Mouse (Mus musculus) 3T3-L1 (cell line): ENCODE results near the gene Slc22a6.

Experiments used
- DNase-seq: peaks from one replicate; pipeline ENCODE4 v3.0.0-alpha.2; 2015; ENCODE audit warnings: low read depth, low spot score

The Slc22a6 gene

DNA sequence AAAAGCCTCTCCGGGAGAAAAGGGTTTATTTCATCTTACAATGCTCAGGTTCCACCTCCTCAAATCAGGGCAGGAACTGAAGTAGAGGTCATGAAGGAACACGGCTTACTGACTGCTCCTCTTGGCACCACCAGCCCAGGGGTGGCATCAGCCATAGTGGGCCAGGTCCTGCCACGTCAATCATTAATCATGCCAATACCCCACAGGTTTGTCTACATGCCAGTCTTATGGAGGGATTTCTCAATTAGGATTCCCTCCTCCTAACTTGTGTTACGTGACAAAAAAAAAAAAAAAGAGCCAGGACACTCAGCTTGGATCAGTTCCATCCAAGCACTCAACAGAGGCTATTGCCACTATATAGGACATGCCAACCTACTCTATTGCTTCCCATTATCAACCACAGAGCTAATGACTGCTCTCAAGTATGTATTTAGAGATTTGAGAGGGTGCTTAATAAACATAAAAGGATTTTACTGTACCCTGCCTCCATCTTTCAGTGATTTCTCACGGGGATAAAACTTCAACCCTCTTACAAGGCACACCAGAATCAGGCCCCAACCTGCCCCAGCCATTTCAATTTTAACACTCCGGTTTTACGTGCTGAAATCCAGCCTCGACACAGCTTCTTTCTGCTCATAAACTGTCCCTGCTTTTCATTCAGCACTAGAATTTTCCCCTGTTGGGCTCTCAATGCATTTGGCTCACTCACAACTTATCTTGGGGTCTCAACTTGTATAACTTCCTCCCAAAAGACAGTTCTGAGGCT lies 6.3 kb upstream of the Slc22a6 start:
- DNase-seq: no peak

DNA sequence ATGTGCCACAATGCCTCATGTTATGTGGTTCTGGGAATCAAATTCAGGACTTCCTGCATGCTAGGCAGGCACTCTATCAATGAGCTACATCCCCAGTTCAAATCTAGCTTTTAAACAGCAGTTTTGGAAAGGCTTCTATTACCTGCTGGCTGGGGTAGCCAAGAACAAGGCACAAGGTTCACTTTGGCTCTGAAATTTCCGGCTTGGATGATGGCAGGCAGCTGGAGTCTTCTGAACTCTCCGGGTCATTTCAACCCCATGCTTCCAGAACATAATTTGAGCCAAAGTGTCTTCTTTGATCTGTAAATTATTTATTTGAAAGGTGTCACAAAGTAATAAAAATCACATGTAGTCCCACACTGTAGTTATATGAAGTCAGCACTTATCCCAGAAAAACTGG lies 4.7 kb upstream of the Slc22a6 start:
- DNase-seq: no peak

DNA sequence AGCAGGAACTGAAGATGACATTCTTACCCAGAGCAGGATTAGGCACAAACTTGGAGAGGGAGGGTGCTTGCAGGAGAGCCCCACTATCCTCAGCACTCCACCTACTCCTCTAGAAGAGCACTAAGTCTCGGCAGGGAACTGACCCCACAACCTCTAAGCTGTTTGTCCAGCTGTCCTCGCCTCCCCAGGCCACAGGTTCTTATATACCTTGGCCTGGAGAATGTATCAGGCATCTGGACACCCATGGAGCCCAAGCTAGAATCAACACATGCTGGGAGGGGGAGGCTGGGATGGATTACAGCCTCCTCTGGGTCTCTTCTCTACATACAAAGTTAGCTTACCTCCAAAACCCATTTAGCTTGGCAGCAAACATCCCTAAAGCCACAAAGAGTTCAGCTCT lies 3.5 kb upstream of the Slc22a6 start:
- no peak for DNase-seq

DNA sequence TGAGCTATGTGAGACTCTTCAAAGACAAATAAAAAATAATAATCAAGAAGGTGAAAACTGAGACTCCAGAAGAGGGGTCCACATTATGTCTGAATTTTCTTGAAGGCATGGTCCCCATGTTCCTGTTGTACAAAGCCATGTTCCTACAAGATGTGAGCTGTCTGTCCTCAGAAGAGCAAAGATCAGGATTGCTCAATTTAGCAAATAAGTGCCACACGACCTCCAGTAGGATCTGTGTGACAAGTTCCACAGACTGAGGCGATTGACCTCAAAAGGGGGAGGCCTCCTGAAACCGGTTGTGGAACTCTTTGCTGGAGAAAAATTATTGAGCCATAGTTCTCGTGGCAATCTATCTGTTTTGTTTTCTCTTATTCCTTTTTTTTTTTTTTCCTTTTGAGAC lies 1.5 kb upstream of the Slc22a6 start:
- no peak for DNase-seq

DNA sequence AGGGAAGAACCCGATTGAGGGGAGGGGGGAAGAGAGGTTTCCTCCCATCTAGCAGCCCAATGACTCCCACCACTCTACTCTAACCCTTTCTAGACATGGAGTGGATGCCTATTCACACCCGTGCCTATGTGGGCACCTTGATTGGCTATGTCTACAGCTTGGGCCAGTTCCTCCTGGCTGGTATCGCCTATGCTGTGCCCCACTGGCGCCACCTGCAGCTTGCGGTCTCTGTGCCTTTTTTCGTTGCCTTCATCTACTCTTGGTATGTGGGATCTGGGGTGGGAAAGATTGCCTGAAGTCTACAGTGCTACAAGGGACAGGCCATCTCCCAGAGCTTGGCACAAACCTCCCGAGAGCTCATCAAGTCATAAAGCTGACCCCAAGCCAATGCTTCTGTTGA lies 3.3 kb downstream of the Slc22a6 start:
- no peak for DNase-seq

DNA sequence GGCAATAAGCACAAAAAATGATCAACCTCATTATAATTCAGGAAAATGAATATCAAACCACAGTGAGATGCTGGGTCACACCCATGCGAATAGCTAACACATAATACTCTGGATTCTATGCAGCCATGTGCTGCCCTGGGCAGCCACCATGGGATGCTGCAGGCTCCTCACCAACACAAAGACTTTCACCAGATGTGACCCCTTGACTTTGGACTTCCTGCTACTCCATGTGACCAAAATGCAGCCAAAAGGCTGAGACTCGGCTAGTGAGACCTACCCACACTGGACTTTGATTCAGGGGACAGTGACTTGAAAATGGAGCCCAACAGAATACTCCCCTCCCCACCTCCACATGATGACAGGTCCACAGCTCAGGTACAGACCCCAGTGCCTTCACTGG lies 12.4 kb downstream of the Slc22a6 start:
- no peak for DNase-seq

DNA sequence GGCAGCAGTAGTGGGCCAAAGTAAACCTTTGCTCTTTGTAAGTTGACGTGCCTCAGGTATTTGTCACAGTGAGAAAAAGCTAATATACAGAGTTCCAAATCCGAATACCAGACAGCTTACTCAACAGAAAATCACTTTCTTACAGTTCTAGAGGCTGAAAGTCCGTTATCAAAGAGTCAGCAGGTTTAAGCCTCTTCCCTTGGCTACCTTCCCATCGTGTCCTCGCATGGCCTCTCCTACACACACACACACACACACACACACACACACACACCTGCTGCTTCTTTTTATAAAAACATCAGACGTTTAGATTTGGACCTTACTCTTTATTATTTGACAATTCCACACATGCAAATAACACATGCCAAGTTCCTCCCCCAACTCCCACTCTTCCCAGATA lies 13.0 kb downstream of the Slc22a6 start:
- DNase-seq: no peak

DNA sequence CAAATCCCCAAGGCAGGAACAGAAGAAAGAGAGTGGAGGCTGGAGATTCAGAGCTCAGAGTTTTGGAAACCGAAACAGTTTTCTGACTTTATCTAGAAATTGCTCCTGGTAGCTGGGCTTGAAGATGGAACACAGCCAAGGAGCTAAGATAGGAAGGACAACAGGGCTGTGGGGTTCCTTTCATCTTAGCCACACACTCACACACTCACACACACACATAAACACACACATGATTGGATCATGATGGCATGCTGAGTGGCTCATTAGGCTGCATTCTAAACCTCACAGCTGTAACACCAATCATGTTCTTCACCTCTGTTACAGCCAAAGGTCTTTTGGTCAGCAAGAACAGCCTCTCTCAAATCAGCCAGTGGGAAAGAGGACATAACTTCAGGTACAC lies 14.2 kb downstream of the Slc22a6 start:
- no peak for DNase-seq

DNA sequence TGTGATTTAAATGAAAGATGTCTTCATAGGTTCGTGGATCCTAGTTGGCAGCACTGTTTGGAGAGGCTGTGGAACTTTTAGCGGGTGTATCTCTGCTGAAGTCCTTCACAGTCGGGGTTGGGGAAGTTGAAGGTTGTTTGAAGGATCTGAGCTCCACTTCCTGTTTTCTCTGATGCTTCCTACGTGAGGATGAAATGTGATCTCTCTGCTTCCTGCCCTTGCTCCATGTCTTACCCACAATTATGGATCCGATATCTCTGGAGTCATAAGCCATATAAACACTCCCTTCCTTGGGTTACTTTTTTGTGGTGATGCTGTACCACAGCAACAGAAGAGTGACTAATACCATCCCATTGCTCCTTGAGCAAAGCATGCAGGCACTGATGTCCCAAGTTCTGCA lies 24.2 kb downstream of the Slc22a6 start:
- DNase-seq: no peak

DNA sequence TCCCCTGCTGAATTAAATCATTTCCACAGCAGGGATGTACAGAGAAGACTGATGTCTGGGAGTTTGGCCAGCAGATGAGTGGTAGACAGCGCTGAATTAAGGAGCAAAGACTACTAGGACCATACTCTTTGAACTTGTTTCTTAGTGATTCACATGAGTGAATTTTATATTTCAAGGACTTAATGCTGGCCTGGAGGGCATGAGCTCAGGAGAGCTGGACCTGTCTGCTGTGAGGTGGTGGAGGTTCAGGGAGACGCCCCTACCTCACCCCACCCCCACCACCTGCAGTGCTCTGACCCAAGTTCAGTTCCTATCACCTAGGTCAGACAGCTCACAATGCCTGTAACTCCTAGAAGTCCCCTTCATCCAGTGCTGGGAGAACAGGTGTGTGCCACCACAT lies 28.6 kb downstream of the Slc22a6 start:
- no peak for DNase-seq

DNA sequence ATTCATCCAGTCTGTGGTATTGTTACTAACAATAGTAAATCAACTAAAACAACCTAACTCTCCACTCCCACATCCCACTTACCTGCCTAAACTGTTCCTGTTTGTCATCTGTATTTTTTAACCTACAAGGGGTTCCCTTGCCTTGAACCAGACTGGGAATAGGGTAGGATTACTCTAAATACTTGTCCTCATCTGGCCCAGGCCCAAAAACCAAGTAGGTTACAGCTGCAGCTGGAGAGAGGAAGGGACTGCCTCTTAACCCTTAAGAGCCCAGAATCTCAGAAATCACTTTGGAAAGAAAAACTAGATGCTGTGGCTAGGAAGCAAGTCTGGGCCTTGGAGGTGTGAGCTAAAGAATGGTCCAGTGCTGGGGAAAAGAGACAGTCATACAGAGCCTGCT lies 38.0 kb downstream of the Slc22a6 start:
- no peak for DNase-seq

DNA sequence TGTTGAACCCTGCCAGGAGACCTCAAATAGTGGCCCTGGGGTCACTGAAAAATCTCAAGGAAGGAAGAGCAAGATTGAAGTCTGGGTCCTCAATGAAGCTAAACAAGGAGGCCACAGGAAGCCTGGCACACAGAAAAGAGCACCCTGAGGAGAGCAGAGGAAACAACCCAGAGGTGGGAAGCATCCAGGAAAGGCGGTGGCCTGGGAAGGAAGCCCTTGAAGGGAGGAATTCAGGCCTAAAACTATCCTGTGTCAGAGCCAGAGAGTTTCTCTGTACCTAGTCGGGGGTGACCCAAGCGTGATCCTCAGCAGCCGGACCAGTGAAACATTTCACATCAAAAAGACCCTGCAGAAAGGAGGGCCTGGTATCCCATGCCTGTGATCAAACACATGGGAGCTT lies 38.5 kb downstream of the Slc22a6 start:
- no peak for DNase-seq

DNA sequence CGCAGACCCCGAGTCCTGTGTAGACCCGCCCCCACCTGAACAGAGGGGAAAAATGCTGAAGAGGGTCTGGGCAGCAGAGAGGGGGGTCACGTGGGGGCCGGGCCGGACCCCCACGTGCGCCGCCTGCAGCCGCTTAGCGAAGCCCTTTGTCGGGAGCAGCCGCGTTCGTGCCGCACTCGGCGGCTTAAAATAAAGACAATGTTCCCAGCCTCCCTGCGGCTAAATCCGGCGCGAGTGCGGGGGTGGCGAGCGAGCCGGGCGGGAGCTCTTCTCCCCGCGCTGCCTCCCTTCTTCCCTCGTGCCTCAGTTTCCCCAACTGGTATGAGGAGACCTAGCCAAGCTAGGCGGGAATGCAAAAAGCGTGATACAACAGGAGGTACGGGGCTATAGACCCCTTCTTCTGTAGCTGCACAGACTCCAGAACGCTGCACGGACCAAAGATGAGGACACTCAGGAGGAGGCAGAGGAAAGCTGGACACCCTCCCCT lies 44.0 kb downstream of the Slc22a6 start:
- DNase-seq: no peak

DNA sequence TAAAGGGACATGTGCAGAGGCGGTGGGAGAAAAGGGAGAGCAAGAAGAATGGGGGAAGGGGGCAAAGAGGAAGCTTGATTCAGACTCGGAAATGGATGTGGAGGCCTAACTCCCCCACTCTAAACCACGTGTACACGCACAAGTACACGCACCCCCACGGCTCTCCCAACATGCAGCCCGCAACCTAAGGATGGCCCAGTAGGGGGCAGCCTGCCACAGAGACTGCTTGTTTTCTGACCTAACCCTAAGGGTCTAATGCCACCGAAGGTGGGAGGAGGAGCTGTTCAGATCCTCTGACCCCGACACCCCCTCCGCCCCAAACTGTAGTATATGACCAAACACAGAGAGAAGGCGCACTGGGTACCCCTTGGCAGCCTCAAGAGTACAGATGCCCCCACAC lies 44.5 kb downstream of the Slc22a6 start:
- peak; percentile 12 for DNase-seq

DNA sequence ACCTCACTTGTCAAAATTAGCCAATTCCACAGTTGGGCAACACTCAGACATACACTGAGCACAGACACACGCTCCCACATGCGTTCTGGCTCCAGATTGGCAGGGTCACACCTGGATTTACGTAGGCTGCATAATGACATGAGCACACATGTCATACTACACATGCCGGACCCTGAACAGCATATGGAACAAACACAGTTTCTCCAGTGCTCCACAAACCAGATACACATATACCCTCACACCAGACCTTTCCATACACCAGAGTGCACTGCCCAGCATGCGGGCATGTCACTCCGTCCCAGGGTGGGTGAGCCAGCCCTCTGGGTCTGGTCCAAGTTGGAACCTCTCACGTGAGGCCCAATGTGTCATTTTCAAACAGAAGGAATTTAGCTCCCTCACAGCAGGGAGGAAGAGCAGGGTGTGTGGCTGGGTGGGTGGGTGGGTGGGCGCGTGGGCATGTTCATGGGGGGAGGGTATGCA lies 45.6 kb downstream of the Slc22a6 start, which contains the start of gene Chrm1:
TSS of gene Chrm1 (plus strand) at position 430 of the 480 bp plus-strand sequence.
- DNase-seq: no peak

DNA sequence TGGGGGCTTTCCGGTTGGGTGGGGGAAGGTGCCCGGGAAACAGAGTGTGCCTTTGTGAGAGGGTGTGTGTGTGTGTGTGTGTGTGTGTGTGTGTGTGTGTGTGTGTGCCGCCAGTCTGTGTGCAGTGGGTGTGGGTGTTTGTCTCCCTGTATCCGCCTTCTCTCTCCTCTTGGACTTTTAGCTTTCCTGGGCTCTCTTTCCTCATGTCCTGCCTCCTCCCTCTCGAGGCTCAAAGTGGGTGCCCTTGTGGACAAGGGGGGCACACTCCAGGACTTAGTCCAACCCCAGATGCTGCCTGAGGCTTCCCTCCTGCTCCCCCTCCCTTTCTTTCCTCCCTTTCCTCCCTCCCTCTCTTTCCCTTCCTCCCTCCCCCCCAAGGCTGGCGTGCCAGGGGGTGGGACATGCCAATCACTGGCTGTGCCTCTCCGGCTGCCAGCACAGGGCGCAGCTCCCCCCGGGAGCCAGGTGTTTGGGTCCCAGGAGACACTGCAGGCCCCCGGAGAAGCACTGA lies 46.1 kb downstream of the Slc22a6 start:
- DNase-seq: no peak

DNA sequence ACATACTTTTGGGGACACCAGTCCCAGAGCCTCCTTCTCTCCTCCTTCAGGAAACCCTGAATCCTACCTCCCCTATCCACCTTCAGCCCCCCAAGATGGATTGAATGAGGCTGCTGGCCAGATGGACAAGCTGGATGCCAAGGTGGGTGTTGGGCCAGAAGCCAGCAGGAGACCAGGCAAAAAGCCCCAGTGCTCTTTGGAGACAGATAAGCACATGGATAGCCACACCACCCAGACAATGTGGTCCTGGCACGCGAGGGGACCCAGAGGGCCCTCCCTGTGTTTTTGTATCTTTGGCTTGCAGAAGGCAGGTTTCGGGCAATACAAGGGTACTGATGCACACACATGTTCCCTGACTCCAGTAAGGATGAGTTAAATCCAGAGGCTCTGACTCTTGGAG lies 47.0 kb downstream of the Slc22a6 start:
- DNase-seq: no peak

DNA sequence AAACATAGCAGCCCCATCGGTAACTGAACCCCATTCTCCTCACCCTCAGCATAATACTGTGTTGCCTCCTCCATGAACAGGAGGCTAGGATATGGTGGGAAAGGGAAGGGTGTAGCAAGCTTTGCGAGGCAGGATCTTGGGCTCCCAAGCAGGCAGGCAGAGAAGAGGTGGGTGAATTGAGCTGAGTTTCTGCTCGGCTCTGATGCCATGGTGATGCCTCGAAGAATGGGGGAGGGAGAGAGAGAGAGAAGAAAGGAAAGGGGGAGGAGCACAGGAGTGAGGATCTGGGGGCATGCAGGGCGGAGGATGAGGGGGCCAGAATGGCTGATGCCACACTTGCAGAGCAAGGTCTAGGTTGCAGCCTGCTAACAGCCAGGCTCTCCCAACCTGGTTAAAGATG lies 47.9 kb downstream of the Slc22a6 start:
- no peak for DNase-seq

DNA sequence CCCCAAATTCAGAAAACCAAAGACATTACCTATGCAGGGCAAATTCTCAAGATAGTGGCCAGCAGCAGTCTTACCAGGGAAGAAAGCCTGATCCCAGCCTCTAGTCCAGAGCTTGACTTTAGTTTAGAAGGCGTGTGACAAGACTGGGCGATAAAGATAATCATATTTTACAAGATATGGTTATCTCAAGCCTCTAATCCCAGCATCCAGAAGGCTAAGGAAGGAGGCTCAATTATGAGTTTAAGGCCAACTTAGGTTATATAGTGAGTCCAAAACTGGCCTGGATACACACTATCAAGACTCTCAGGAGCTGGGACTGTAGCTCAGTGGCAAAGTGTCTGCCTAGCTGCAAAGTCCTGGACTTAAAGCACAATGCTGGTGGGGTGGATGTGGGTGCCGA lies 55.0 kb downstream of the Slc22a6 start:
- no peak for DNase-seq

DNA sequence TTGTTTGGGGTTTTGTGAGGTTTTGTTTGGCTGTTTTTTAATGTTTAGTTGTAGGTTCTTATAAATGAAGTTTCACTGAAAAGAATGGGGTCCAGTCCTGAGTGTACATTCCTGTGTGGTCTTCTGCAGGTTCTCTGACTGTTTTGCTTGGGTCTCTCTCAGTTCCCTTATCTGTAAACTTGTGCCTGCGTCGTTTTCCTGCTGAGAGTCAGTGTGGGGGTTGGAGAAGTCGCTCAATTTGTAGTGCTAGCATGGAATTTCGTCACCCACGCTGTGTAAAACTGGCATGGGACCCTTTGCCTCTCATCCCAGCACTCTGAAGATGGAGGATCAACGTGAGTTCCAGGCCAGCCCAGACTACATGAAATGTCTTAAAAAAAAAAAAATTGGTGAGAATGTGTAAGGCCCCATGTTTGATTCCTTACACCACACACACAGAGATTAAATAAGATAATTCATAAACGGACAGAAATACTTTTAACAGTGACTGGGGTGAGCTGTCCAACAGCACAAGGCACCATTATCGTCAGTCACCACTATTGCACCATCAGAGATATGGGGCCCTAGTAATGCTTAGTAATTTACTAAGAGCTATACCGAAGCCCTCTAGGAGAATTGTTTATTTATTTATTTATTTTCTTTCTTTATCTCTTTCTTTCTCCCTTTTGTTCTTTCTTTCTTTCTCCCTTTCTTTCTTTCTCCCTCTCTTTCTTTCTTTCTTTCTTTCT lies 55.7 kb downstream of the Slc22a6 start:
- DNase-seq: no peak
